Mouse (Mus musculus) liver, embryonic 14.5 days (tissue): Measurements from ENCODE around the gene Strn3. TPM values are rescaled to one million over a fixed set of nuclear protein-coding genes. Genes with fewer than 3 reads are reported as not detected.
"Not testable (repeated sequence)": the region's sequence is repeated elsewhere in the genome, so short reads cannot be mapped to it uniquely, and the experiment has no call there.

Source experiments
- ATAC-seq: fragments of 200-750 bp; cut with Nextera tagmentation; 2 replicates; pipeline ENCODE4 v1.8.0; 2017; ENCODE audit warnings: moderate number of reproducible peaks, mild to moderate bottlenecking, moderate library complexity; ENCODE audit not compliant: insufficient read depth
- DNase-seq, 3 experiments: peaks; one replicate each; pipeline ENCODE4 v3.0.0-alpha.2; 2012 to 2013; ENCODE audit warnings: low read depth in 3 of 3, low spot score in 3 of 3
- H3K27ac ChIP-seq: fragments of 300-500 bp; sonication (generic); 2 replicates; pipeline ENCODE4 v1.5.1; 2014; ENCODE audit warnings: moderate library complexity, mild to moderate bottlenecking, control low read depth, inconsistent platforms
- H3K27me3 ChIP-seq: fragments of 300-500 bp; sonication (generic); 2 replicates; pipeline ENCODE4 v1.6.1; 2014; ENCODE audit warnings: mild to moderate bottlenecking, low read length, moderate library complexity; ENCODE audit not compliant: control insufficient read depth, insufficient read depth
- H3K36me3 ChIP-seq: fragments of 300-500 bp; sonication (generic); replicated peaks from 2 replicates; pipeline ENCODE4 v1.6.1; 2014; ENCODE audit warnings: low read depth; ENCODE audit not compliant: control insufficient read depth, insufficient read depth
- H3K4me1 ChIP-seq, 2 experiments: fragments of 200-500 bp in 1 of 2; fragments of 300-500 bp in 1 of 2; sonication (generic) in 1 of 2; replicated peaks; 2 replicates each; pipeline ENCODE4 v1.6.1; 2012 to 2014; ENCODE audit warnings: antibody characterized with exemption in 1 of 2, inconsistent platforms in 1 of 2, low read length in 1 of 2; ENCODE audit not compliant: control insufficient read depth in 2 of 2, insufficient read depth in 2 of 2
- H3K4me2 ChIP-seq: fragments of 300-500 bp; sonication (generic); 2 replicates; pipeline ENCODE4 v1.6.1; 2014; ENCODE audit warnings: low read depth, mild to moderate bottlenecking, control low read depth, moderate library complexity
- H3K4me3 ChIP-seq, 2 experiments: fragments of 200-500 bp in 1 of 2; fragments of 300-500 bp in 1 of 2; sonication (generic) in 1 of 2; 2 replicates each; pipeline ENCODE4 v1.5.1; 2012 to 2014; ENCODE audit warnings: low read depth in 2 of 2, low read length in 2 of 2, mild to moderate bottlenecking in 2 of 2, control low read depth in 1 of 2, inconsistent platforms in 1 of 2, moderate library complexity in 1 of 2; ENCODE audit not compliant: insufficient read depth in 1 of 2
- H3K9ac ChIP-seq: fragments of 300-500 bp; sonication (generic); replicated peaks from 2 replicates; pipeline ENCODE4 v1.6.1; 2014; ENCODE audit warnings: mild to moderate bottlenecking, control low read depth, moderate library complexity
- H3K9me3 ChIP-seq: fragments of 300-500 bp; sonication (generic); 2 replicates; pipeline ENCODE4 v1.6.1; 2016; ENCODE audit warnings: low read length, mixed read lengths; ENCODE audit not compliant: control insufficient read depth
- CTCF ChIP-seq: IDR thresholded peaks from 2 replicates; pipeline ENCODE4 v1.5.1; 2016; ENCODE audit warnings: antibody characterized with exemption, low read depth, control low read depth
- EP300 ChIP-seq: IDR thresholded peaks from 2 replicates; pipeline ENCODE4 v1.6.1; 2016; ENCODE audit warnings: antibody characterized with exemption, low read depth
- WGBS: fragments of 180-500 bp; shearing (Covaris S2); extraction: QIAGEN DNeasy Blood & Tissue Kit; methylation state at CpG from one replicate; pipeline ENCODE4 v1.1.7; 2014; ENCODE audit not compliant: insufficient replicate concordance; 5-methylcytosine and 5-hydroxymethylcytosine counted together
- polyA plus RNA-seq, 2 experiments: library from polyadenylated mRNA; depleted of rRNA in 1 of 2; stranded (reverse) in 1 of 2; unstranded in 1 of 2; fragments of >200 nt; fragmentation: Nextera tagmentation in 1 of 2; extraction: Ambion mirVana in 1 of 2; gene quantifications; 2 replicates each; pipeline versions ENCODE4 v1.2.1 to v1.2.3; 2012 to 2014

Strn3 gene
- polyA plus RNA-seq, 2 experiments: 14.2 to 14.9 TPM

DNA sequence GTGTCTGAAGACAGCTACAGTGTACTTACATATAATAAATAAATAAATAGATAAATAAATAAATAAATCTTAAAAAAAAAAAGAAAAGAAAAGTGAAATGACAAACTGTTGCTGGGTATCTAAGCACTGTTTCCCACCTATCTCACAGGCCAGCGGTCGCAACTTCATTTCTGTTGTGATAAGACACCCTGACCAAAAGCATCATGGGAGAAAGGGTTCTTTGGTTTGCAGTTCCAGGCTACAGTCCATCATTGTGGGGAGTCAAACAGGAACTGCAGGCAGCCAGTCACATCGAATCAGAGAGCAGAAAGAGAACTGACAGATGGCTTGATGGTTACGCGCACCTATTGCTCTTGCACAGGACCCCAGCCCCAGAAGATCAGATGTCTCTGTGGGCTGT, 102.4 kb downstream of the Strn3 start:
- no peaks in the 10 kb centered on the region for H3K9me3 ChIP-seq
- H3K27me3 ChIP-seq: peaks cover 30% of the 10 kb centered on the region
- WGBS: 60% methylated on average over 5 of the region's 5 CpGs
- no peak overlapping the region for H3K4me2 ChIP-seq
- H3K4me3 ChIP-seq: no peak overlapping the region
- TF ChIP-seq EP300: no peak
- no peak for TF ChIP-seq CTCF
- ATAC-seq: no peak
- no peak overlapping the region for H3K27ac ChIP-seq
- H3K4me1 ChIP-seq: no peaks in the 10 kb centered on the region
- H3K9ac ChIP-seq: no peak overlapping the region
- no peak for DNase-seq
- H3K36me3 ChIP-seq: no peaks in the 10 kb centered on the region

DNA sequence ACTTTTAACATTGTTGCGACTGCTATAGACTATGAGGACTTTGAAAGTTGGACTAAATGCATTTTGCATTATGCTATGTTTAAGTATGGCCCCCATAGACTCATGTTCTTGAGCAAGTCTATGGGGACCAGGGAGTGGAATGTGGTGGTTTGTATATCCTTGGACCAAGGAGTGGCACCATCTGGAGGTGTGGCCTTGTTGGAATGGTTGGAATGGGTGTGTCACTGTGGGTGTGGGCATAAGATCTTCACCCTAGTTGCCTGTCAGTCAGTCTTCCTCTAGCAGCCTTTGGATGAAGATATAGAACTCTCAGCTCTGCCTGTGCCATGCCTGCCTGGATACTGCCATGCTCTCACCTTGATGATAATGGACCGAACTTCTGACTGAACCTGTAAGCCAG, 113.9 kb downstream of the Strn3 start:
- not testable (repeated sequence) for H3K4me3 ChIP-seq, H3K27ac ChIP-seq, H3K4me2 ChIP-seq, H3K9me3 ChIP-seq, H3K9ac ChIP-seq, H3K36me3 ChIP-seq, DNase-seq, H3K4me1 ChIP-seq, H3K27me3 ChIP-seq, ATAC-seq
- WGBS: 69% methylated on average over 2 of the region's 2 CpGs

- no peaks in the 10 kb centered on the region for H3K9me3 ChIP-seq
- DNase-seq (no peak), ATAC-seq (no peak)
- no peaks in the 10 kb centered on the region for H3K4me1 ChIP-seq
- WGBS: 41% methylated on average over 4 of the region's 4 CpGs
- H3K36me3 ChIP-seq: no peaks in the 10 kb centered on the region
- no peak overlapping the region for H3K4me3 ChIP-seq
- no peak overlapping the region for H3K27ac ChIP-seq
- no peak overlapping the region for H3K4me2 ChIP-seq
- no peaks in the 10 kb centered on the region for H3K27me3 ChIP-seq
- no peak overlapping the region for H3K9ac ChIP-seq
- TF ChIP-seq CTCF (no peak), EP300 (no peak)
These were observed 119.0 kb downstream of the Strn3 start for GRCm38 (mm10) chr12:51572651-51573050.

- no peaks in the 10 kb centered on the region for H3K9me3 ChIP-seq
- no peaks in the 10 kb centered on the region for H3K27me3 ChIP-seq
- no peak overlapping the region for H3K9ac ChIP-seq
- peak; percentile 45 for TF ChIP-seq CTCF
- no peak for TF ChIP-seq EP300
- 57% methylated on average over 7 of the region's 7 CpGs for WGBS
- no peak overlapping the region for H3K27ac ChIP-seq
- no peaks in the 10 kb centered on the region for H3K36me3 ChIP-seq
- H3K4me3 ChIP-seq: no peak overlapping the region
- H3K4me2 ChIP-seq: no peak overlapping the region
- no peak for ATAC-seq
- no peak for DNase-seq
- H3K4me1 ChIP-seq: peaks cover 0 to 4% of the 10 kb centered on the region in 2 experiments; a peak in 1 of 4 replicates
These were observed 121.8 kb downstream of the Strn3 start for GRCm38 (mm10) chr12:51569944-51570343.

DNA sequence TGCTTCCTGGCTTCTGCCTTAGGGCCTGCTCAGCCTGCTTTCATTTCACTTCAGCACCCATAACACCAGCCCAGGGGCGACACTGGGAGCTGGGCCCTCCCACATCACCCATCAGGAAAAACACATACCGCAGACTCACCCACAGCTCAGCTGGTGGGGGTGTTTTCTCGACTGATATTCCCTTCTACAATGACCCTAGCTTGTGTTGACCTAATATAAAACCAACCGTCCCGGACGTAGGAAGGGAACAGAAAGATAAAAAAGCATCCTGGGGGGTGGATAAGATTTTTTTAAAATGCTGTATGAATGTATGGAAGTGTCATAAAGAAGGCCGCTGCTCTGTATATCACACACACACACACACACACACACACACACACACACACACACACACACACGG, 122.2 kb downstream of the Strn3 start:
- no peaks in the 10 kb centered on the region for H3K9me3 ChIP-seq
- no peak overlapping the region for H3K4me3 ChIP-seq
- no peak overlapping the region for H3K9ac ChIP-seq
- H3K27ac ChIP-seq: no peak overlapping the region
- no peak overlapping the region for H3K4me2 ChIP-seq
- H3K36me3 ChIP-seq: no peaks in the 10 kb centered on the region
- peaks cover 0 to 4% of the 10 kb centered on the region in 2 experiments; a peak in 1 of 4 replicates for H3K4me1 ChIP-seq
- TF ChIP-seq CTCF: no peak
- TF ChIP-seq EP300: no peak
- 63% methylated on average over 8 of the region's 8 CpGs for WGBS
- DNase-seq (no peak), ATAC-seq (no peak)
- no peaks in the 10 kb centered on the region for H3K27me3 ChIP-seq
